Mouse (Mus musculus): Measurements from ENCODE around the gene Zfp839.

- TF ChIP-seq POLR2AphosphoS2 (IDR thresholded peaks at IDR 0.05; ENCODE audit: low read length) (no peak), GATA1 (IDR thresholded peaks at IDR 0.05; ENCODE audit: low read depth, low read length) (no peak), RCOR1 (IDR thresholded peaks at IDR 0.05; ENCODE audit: low read depth, low read length) (no peak), CHD1 (IDR thresholded peaks at IDR 0.05; ENCODE audit: low read depth, low read length) (no peak), POLR2A (IDR thresholded peaks at IDR 0.05; ENCODE audit: control insufficient read depth in 1 of 2, insufficient read depth in 1 of 2, low read depth in 1 of 2, low read length in 2 of 2, poor library complexity in 1 of 2) (no peak), MAFK (IDR thresholded peaks at IDR 0.05; ENCODE audit: borderline replicate concordance, low read depth, low read length) (no peak), CTCF (IDR thresholded peaks at IDR 0.05 in 2 of 3, conservative IDR thresholded peaks at IDR 0.05 in 1 of 3; ENCODE audit: control insufficient read depth in 1 of 3, insufficient read depth in 1 of 3, low read depth in 2 of 3, low read length in 3 of 3, poor library complexity in 1 of 3, severe bottlenecking in 1 of 3) (no peak), MXI1 (IDR thresholded peaks at IDR 0.05; ENCODE audit: low read depth, low read length) (no peak; the same call in 1 of the 2 replicates), ZKSCAN1 (IDR thresholded peaks at IDR 0.05; ENCODE audit: low read depth, low read length) (no peak), NELFE (IDR thresholded peaks at IDR 0.05; ENCODE audit: low read depth, low read length) (no peak)
These were observed 3.8 kb upstream of the Zfp839 start for GRCm38 (mm10) chr12:110846191-110846765.
